Mouse (Mus musculus) ES-E14 (cell line): ENCODE data around the gene Chmp6.

Source experiments
- HCFC1 ChIP-seq: IDR thresholded peaks from 2 replicates; pipeline ENCODE4 v1.6.1; 2012; ENCODE audit warnings: low read length, inconsistent platforms, borderline replicate concordance; ENCODE audit not compliant: insufficient read depth
- ZNF384 ChIP-seq: IDR thresholded peaks from 2 replicates; pipeline ENCODE4 v1.6.1; 2012; ENCODE audit warnings: low read depth, low read length, inconsistent platforms

GRCm38 (mm10) chr11:119909436-119909835 lies 3.8 kb upstream of the Chmp6 start:
- TF ChIP-seq ZNF384 = no peak
- no peak for TF ChIP-seq HCFC1
